ENCODE assay signal across 8 mouse cellular contexts in the genomic region with DNA sequence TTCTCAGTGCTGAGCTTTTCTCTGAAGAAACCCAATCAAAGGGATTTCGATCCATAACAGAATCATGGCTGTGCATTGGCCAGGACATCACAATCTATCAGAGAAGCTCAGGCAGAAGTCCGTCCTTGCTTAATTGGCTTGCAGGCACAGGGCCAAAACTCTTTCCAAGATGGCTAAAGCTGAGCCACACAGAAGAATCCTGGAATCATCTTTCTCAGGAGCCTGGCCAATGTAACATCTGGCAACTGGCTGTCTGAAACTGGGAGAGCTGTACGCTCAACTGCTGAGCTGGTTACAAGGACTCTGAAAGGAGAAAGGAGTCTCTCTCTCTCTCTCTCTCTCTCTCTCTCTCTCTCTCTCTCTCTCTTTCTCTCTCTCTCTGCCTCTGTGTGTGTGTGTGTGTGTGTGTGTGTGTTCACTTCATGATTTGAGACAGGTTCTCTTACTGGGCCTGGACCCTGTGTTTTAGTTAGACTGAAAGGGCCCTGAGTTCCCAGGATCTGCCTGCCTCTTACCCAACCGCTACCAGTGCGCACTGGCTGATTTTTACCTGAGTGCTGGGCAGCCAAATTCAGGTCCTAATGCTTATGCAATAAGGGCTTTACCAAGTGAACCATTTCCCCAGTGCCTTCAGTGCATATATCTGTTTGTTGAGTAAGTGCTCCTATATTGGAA.
DNase-seq lines count a peak whose midpoint lies in the region; ATAC-seq and TF ChIP-seq lines count a peak whose summit lies in the region.

No protein-coding gene starts in this region.

- WGBS in cerebellum, adult 2 months: 70% methylated on average over 5 of the region's 5 CpGs
- 68% methylated on average over 5 of the region's 5 CpGs for WGBS in limb, embryonic 13.5 days
- WGBS in limb, embryonic 10.5 days: 84% methylated on average over 5 of the region's 5 CpGs

- no peaks in the 10 kb centered on the region for H3K9me3 ChIP-seq in limb, embryonic 13.5 days
- H3K9me3 ChIP-seq in limb, embryonic 10.5 days (replicated peaks): no peaks in the 10 kb centered on the region

- DNase-seq in cerebellum, adult 2 months: peak; percentile 10 to 20
- DNase-seq in limb, embryonic 10.5 days (ENCODE audit: low spot score): no peak
- peak; percentile 7 for DNase-seq in heart, postnatal 25 days (ENCODE audit: low spot score)
- peak; percentile 56 for DNase-seq in skeletal muscle tissue, adult 2 months (ENCODE audit: low read depth, low spot score)
- DNase-seq in adipocyte (ENCODE audit: low spot score): no peak

- no peak for TF ChIP-seq POLR2A in cerebellum, adult 2 months (IDR thresholded peaks at IDR 0.05; ENCODE audit: borderline replicate concordance, insufficient read depth, low read length)

- peaks cover 3% of the 10 kb centered on the region; the same call in 1 of the 2 replicates for H3K4me1 ChIP-seq in cerebellum, adult 2 months (ENCODE audit: control insufficient read depth, insufficient read depth, low read length)
- peaks cover 10% of the 10 kb centered on the region; the same call in 1 of the 2 replicates for H3K4me1 ChIP-seq in limb, embryonic 13.5 days
- peaks cover 6% of the 10 kb centered on the region for H3K4me1 ChIP-seq in limb, embryonic 10.5 days

- H3K27me3 ChIP-seq in cerebellum, adult 2 months (ENCODE audit: control insufficient read depth, insufficient read depth, low read length): no peaks in the 10 kb centered on the region
- no peaks in the 10 kb centered on the region for H3K27me3 ChIP-seq in limb, embryonic 13.5 days
- H3K27me3 ChIP-seq in limb, embryonic 10.5 days (ENCODE audit: low read depth, poor library complexity, severe bottlenecking): no peaks in the 10 kb centered on the region

- intact Hi-C loops in heart, postnatal 25 days (cut with DNase I): no loop called here

- no peak overlapping the region for H3K9ac ChIP-seq in limb, embryonic 13.5 days

- no peak for TF ChIP-seq CTCF in cerebellum, adult 2 months (IDR thresholded peaks at IDR 0.05; ENCODE audit: borderline replicate concordance, insufficient read depth, low read depth, low read length)

- H3K4me3 ChIP-seq in cerebellum, adult 2 months (replicated peaks; ENCODE audit: insufficient read depth, low read depth, low read length): no peak overlapping the region
- H3K4me3 ChIP-seq in limb, embryonic 13.5 days: no peak overlapping the region
- no peak overlapping the region for H3K4me3 ChIP-seq in limb, embryonic 10.5 days

- no peak overlapping the region for H3K27ac ChIP-seq in cerebellum, adult 2 months (ENCODE audit: insufficient read depth, low read length)
- no peak overlapping the region for H3K27ac ChIP-seq in limb, embryonic 13.5 days
- H3K27ac ChIP-seq in limb, embryonic 10.5 days: no peak overlapping the region; the same call in 1 of the 2 replicates

- H3K36me3 ChIP-seq in limb, embryonic 13.5 days: no peaks in the 10 kb centered on the region
- H3K36me3 ChIP-seq in limb, embryonic 10.5 days: no peaks in the 10 kb centered on the region

- ATAC-seq in cerebellum, adult (ENCODE audit: insufficient number of reproducible peaks, low FRiP score, low TSS enrichment): no peak
- peak; percentile 68; the same call in 1 of the 2 replicates for ATAC-seq in limb, embryonic 13.5 days (ENCODE audit: low FRiP score, low read depth)
- no peak for ATAC-seq in CD4-positive, CD25-positive, alpha-beta regulatory T cell, adult 4 months

- H3K4me2 ChIP-seq in limb, embryonic 13.5 days (replicated peaks): no peak overlapping the region

Comparison
In these comparisons a context has a peak if more than half of its experiments do, and no peak if none do; other contexts are left out.
1. DNase-seq: peak in cerebellum, adult 2 months (2 of 2), heart, postnatal 25 days (single experiment) and skeletal muscle tissue, adult 2 months (single experiment); none in limb, embryonic 10.5 days (single experiment) and adipocyte (single experiment).